Mouse (Mus musculus): ENCODE measurements around the gene Gsn.

GRCm38 (mm10) chr2:35259338-35260080, 3.3 kb downstream of the Gsn start:
- no peak for TF ChIP-seq CTCF (IDR thresholded peaks at IDR 0.05; ENCODE audit: extremely low read depth, insufficient read depth, insufficient read length, insufficient replicate concordance)
- TF ChIP-seq POLR2A (IDR thresholded peaks at IDR 0.05; ENCODE audit: low read depth, low read length), result no peak
